Mouse (Mus musculus): ENCODE data around the gene Phkg1.

GRCm38 (mm10) chr5:129921972-129922371 lies 23.6 kb upstream of the Phkg1 start:
- TF ChIP-seq POLR2A (IDR thresholded peaks at IDR 0.05; ENCODE audit: extremely low read depth, insufficient read depth, low read length) (no peak), CTCF (IDR thresholded peaks at IDR 0.05; ENCODE audit: extremely low read depth, insufficient read depth, low read length) (no peak)
